Mouse (Mus musculus): Measurements from ENCODE around the gene Ccdc159.
A peak's percentile ranks its signal among the peaks of the same experiment; 100 is the strongest.

Gene Ccdc159

DNA sequence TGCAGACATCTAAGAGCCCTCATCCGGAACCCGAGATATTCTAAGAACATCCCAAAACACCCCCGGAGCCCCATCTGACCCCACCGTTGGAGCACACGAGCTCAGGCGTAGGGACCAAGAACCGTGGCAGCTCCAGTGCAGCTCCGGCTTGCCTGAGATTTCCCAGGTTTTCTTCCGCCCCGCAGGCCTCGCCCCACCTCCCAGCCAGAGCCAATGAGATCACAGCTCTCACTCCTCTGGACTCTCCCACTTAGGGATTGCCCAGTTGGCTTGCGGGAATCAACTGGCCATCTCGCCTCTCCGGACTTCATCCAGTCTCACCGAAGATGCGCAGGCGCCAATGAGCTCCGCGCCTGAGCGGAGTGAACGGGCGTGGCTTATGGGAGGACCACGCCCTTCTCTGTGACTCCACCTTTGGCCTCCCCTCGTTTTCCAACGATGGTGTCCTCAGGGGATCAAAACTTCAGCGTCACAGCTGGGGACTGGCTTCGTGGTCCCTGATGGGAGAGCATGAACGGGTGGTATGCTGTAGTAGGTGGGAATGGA is at the start of gene Ccdc159, which contains the start of gene Tmem205:
TSS of gene Ccdc159 (plus strand) at position 264 of the 546 bp plus-strand sequence.
TSS of gene Tmem205 (minus strand) at position 349 of the 546 bp plus-strand sequence.
- peak; percentile 99 for DNase-seq (ENCODE audit: low read depth, low spot score)

DNA sequence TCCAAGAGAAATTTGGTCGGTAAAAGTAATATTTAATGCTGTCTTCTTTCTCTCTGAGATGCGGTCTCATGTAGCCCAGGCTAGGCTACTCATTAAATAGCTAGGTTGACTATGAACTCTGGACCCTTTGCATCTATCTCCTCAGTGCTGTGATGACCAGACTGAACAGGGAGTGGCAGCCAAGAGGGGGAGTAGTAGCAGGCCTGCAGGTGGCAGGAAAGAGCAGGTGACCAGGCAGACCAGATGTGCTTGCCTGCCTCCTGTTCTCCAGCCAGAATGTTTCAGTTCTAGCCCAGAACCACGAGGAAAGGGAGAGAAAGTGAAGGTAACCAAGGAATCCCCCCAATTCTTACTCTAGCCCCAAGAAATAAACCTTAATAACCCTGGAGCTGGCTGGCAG is 38.0 kb upstream of the Ccdc159 start:
- DNase-seq (ENCODE audit: low read depth, low spot score) = no peak

- peak; percentile 74 for DNase-seq (ENCODE audit: low read depth, low spot score)
Observed at GRCm38 (mm10) chr9:21901223-21901820, 25.9 kb upstream of the Ccdc159 start.

DNA sequence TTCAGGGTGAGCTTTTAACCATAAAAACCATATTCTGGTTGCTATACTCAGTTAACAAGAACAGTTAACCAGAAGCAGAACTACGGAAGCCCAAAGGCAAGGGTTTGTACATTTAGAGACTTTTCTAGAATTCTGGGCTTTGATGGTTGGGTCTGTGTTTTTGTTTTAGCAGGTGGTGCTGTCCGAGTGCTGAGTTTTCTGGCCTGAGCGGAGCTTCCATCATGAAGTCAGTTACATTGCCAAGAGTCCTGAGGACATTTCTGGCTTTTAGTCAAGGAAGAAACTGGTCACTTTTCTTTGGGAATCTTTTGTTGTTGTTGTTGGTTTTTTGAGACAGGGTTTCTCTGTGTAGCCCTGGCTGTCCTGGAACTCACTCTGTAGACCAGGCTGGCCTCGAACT is 23.2 kb upstream of the Ccdc159 start:
- DNase-seq (ENCODE audit: low read depth, low spot score) = no peak

GRCm38 (mm10) chr9:21908216-21908615 is 19.1 kb upstream of the Ccdc159 start:
- DNase-seq (ENCODE audit: low read depth, low spot score) = no peak

GRCm38 (mm10) chr9:21909474-21910223 is 17.6 kb upstream of the Ccdc159 start:
- no peak for DNase-seq (ENCODE audit: low read depth, low spot score)

DNA sequence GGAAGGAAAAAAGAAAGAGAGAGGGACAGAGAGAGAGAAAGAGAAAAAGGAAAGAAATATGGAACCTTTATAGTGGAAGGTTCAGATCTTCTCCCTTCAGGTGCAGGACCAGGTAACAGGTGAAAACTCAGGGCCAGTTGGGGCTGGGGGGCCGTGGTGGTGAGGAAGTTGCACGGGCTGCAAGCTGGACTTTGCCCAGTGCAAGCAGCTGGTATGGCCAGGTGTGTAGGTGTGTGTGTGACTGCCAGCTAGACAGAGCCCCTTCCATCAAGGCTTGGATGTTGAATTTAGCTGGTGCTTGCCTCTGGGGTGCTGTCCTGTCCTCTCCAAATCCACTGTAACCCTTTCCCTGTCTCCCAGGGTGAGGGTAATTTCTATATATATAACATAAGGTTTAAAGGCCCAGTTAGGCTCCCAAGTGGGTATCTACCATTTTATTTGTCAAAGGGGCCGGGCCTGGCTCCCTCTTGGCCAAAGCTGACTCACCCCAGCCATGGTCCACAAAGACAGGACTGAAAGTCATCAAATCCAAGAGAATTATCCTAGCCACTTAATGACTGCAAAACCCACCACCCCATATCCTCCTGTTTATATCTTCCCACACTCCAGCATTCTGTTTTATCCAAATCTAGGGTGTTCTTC is 10.3 kb upstream of the Ccdc159 start:
- no peak for DNase-seq (ENCODE audit: low read depth, low spot score)

GRCm38 (mm10) chr9:21917493-21918034 is 9.7 kb upstream of the Ccdc159 start:
- no peak for DNase-seq (ENCODE audit: low read depth, low spot score)

DNA sequence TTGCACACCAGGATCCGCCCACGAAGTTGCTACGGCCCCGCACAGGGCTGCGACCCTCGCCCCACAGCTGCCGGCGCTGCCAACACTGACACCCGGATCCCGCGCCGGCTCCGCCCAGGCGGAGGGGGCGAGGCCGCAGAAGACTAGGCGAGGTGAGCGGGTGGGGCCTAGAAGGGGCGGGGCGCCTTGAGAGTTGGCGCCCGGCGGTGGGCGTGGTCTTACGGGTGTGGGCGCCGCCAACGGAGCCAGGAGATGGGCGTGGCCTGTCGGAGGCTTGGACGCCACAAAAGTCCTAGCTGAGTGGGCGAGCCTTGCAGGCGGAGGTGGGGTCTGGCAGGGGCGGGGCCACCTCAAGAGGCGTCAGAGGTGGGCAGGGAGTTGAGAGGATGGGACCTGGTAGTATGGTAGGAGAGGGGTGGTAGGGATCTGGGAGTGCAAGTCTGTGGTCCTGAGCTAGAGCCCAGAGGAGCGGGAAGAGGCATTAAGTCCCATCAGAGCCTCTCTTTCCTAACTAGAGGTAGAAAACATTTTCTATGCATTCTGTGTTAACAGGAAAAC is 9.2 kb upstream of the Ccdc159 start, which contains the start of gene Rab3d:
TSS of gene Rab3d (minus strand) at position 158 of the 558 bp plus-strand sequence.
- peak; percentile 99 for DNase-seq (ENCODE audit: low read depth, low spot score)

- DNase-seq (ENCODE audit: low read depth, low spot score) = no peak
Observed at GRCm38 (mm10) chr9:21918692-21919384, 8.4 kb upstream of the Ccdc159 start.

GRCm38 (mm10) chr9:21923036-21923435 is 4.2 kb upstream of the Ccdc159 start:
- DNase-seq (ENCODE audit: low read depth, low spot score) = no peak

- no peak for DNase-seq (ENCODE audit: low read depth, low spot score)
Observed at GRCm38 (mm10) chr9:21923490-21924098, 3.7 kb upstream of the Ccdc159 start.

GRCm38 (mm10) chr9:21924099-21924493 is 3.2 kb upstream of the Ccdc159 start:
- peak; percentile 60 for DNase-seq (ENCODE audit: low read depth, low spot score)

- DNase-seq (ENCODE audit: low read depth, low spot score) = no peak
Observed at GRCm38 (mm10) chr9:21925034-21925433, 2.2 kb upstream of the Ccdc159 start.

- no peak for DNase-seq (ENCODE audit: low read depth, low spot score)
Observed at GRCm38 (mm10) chr9:21925506-21925905, 1.8 kb upstream of the Ccdc159 start.

DNA sequence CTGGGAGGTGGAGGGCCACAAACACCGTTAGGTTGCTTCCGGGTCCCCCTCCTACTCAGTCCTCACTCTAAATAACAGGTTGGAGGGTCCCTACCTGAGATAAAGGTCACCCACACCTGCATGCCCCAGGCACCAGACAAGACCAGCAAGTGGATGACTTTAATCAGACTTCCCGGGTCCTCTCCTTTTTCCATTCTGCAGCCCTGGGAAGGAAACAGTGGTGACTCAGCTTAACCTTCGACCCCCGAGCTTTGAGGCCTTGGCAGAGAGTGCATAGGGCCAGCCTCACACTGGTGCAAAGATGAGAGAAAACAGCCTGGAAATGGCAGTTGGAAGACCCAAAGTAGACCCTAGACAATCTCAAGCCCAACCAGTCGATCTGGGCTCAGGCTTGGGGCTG is 1.1 kb upstream of the Ccdc159 start:
- DNase-seq (ENCODE audit: low read depth, low spot score) = no peak

GRCm38 (mm10) chr9:21926784-21927183 is 487 bp upstream of the Ccdc159 start:
- no peak for DNase-seq (ENCODE audit: low read depth, low spot score)

DNA sequence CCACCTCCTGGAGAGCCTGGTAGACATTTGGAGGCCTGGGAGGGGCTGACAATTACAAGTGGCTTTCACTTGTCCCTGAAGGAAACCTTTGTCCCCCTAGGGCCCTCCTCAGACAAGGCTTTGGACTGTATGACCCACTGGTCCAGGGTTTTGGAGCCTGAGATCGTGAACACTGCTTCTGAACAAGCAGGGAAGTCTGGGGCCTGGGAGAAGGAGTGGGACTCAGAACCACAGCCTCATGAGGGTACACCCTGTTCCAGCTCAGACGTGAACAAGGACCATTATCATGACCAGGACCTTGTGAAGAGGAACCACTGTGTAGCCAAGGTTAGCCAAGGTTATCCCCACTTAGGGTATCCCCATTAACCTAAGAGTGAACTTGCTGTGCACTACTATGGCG is 1.9 kb downstream of the Ccdc159 start:
- no peak for DNase-seq (ENCODE audit: low read depth, low spot score)

GRCm38 (mm10) chr9:21932006-21932405 is 4.7 kb downstream of the Ccdc159 start:
- no peak for DNase-seq (ENCODE audit: low read depth, low spot score)

DNA sequence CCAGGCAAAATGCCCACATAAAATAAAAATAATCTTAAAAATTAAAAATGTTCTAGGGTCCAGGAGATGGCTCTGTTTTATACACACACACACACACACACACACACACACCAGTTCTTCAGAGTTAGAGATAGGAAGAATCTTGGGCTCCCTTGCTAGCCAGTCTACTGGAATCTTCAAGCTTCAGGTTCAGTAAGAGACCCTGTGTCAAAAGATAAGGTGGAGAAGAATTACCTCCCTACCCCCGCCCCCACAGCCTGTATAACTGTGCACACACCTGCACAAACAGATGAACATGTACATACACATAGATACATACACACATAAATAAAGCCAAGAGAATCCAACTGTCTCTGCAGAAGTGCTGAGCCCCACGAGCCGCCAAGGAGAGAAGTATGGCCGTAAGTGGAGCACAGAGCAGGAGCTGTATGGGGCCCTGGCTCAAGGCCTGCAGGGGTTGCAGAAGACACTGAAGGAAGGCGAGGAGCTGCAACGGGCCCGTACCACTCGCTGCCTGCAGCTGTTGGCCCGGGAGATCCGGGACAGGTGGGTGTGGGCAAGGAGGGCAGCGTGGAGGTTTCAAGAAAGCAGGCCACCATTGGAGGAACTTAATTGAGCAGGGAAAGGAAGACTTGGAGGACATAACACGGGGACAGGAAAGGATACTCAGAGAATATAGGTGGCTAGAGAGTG is 5.3 kb downstream of the Ccdc159 start:
- no peak for DNase-seq (ENCODE audit: low read depth, low spot score)

Measured in ZHBTc4 (cell line).